Mouse (Mus musculus): ENCODE data around the gene Kif15.

DNA sequence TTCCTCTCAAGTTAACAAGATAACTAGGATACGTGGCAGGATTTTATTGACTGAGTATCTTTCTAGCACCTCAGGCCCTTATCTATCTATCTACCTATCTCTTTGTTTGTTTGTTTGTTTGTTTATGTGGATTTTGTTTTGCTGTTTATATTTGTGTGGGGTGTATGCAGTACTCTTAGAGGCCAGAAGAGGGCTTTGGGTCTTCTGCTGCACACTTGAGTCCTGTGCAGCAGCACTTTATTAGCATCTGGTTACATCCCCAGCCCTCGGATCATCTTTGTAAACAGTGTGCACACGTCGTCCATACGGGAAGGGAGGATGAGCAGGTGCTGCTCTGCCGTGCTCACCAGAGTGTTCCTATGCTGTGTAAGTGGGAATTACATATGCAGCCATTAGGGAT is 55.2 kb downstream of the Kif15 start:
- TF ChIP-seq CTCF (IDR thresholded peaks at IDR 0.05; ENCODE audit: control insufficient read depth, insufficient read depth, low read length) (no peak), POLR2A (IDR thresholded peaks at IDR 0.05; ENCODE audit: borderline replicate concordance, control insufficient read depth, low read depth, low read length) (no peak)
